Mouse (Mus musculus) lung, postnatal 0 days (tissue): ENCODE results near the gene Palm2. TPM values are rescaled to one million over a fixed set of nuclear protein-coding genes. Genes with fewer than 3 reads are reported as not detected.

Experiments
- ATAC-seq: fragments of 200-750 bp; cut with Nextera tagmentation; 2 replicates; pipeline ENCODE4 v1.8.0; 2017; ENCODE audit warnings: moderate library complexity
- DNase-seq: peaks from one replicate; pipeline ENCODE4 v3.0.0-alpha.2; 2016; ENCODE audit warnings: low spot score
- H3K27ac ChIP-seq: fragments of 300-500 bp; sonication (generic); 2 replicates; pipeline ENCODE4 v1.5.1; 2014; ENCODE audit warnings: antibody characterized with exemption, mild to moderate bottlenecking, low read length, mixed read lengths
- H3K27me3 ChIP-seq: fragments of 300-500 bp; sonication (generic); replicated peaks from 2 replicates; pipeline ENCODE4 v1.6.1; 2014; ENCODE audit warnings: low read length, mixed read lengths; ENCODE audit not compliant: insufficient read depth
- H3K36me3 ChIP-seq: fragments of 300-500 bp; sonication (generic); 2 replicates; pipeline ENCODE4 v1.6.1; 2014; ENCODE audit warnings: low read length, mixed read lengths; ENCODE audit not compliant: insufficient read depth
- H3K4me1 ChIP-seq: fragments of 300-500 bp; sonication (generic); 2 replicates; pipeline ENCODE4 v1.6.1; 2014; ENCODE audit warnings: antibody characterized with exemption, low read depth, low read length, mixed read lengths; ENCODE audit not compliant: insufficient read depth
- H3K4me2 ChIP-seq: fragments of 300-500 bp; sonication (generic); replicated peaks from 2 replicates; pipeline ENCODE4 v1.6.1; 2014; ENCODE audit warnings: low read depth, mild to moderate bottlenecking, low read length, moderate library complexity, mixed read lengths
- H3K4me3 ChIP-seq: fragments of 300-500 bp; sonication (generic); 2 replicates; pipeline ENCODE4 v1.5.1; 2014; ENCODE audit warnings: low read depth, low read length
- H3K9ac ChIP-seq: fragments of 300-500 bp; sonication (generic); replicated peaks from 2 replicates; pipeline ENCODE4 v1.6.1; 2014; ENCODE audit warnings: low read depth, mild to moderate bottlenecking
- H3K9me3 ChIP-seq: fragments of 300-500 bp; sonication (generic); 2 replicates; pipeline ENCODE4 v1.6.1; 2016; ENCODE audit warnings: low read length, mixed read lengths
- CTCF ChIP-seq: IDR thresholded peaks from 2 replicates; pipeline ENCODE4 v1.5.1; 2016; ENCODE audit warnings: antibody characterized with exemption, mild to moderate bottlenecking
- EP300 ChIP-seq: IDR thresholded peaks from 2 replicates; pipeline ENCODE4 v1.6.1; 2016; ENCODE audit warnings: antibody characterized with exemption, mild to moderate bottlenecking, control low read depth
- WGBS: fragments of 180-500 bp; shearing (Covaris S2); extraction: QIAGEN DNeasy Blood & Tissue Kit; methylation state at CpG from one replicate; pipeline ENCODE4 v1.1.7; 2014; 5-methylcytosine and 5-hydroxymethylcytosine counted together
- polyA plus RNA-seq: library from polyadenylated mRNA; unstranded; fragments of >200 nt; fragmentation: Nextera tagmentation; extraction: Ambion mirVana; gene quantifications from 2 replicates; pipeline ENCODE4 v1.2.1, GENCODE M21; 2015

The Palm2 gene
- polyA plus RNA-seq, 1 experiment from 2014 or later: 1.9 TPM

DNA sequence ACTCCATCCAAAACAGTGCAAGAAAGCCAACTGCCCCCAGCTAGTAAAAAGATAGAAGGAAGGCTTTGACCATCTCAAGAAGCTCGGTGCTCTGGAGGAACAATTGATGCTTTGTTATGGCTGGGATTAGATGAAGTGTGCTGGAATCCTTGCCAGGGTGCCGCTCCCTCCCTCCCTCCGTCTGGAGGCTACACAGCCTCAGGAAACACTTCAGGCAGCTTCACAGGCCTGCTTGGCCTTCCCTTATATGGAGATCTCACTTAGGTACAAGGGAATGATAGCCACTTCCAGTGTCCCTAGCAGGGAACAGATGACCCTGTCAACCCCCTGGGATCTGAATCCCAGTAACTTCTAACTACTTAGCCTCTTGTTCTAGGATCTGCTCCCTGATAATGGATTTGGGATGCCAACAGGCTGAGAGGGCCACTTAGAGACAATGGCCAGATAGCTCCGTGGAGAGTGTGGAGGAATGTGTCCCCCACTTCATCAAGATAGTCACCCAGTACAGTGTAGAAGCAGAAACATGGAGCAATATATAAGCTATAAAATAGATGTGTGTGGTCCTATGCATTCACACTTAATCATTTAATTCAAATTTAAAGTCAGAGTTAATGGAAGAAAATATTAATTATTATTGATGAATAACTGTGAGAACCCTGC, 104.1 kb downstream of the Palm2 start:
- ATAC-seq (peak; percentile 86), DNase-seq (peak; percentile 76)
- Histone ChIP-seq H3K4me3 (no peak overlapping the region), H3K9ac (no peak overlapping the region), H3K4me2 (no peak overlapping the region), H3K36me3 (no peaks in the 10 kb centered on the region), H3K27me3 (no peaks in the 10 kb centered on the region), H3K4me1 (peaks cover 3% of the 10 kb centered on the region; the same call in 1 of the 2 replicates), H3K27ac (no peak overlapping the region), H3K9me3 (no peaks in the 10 kb centered on the region)
- TF ChIP-seq EP300 (0 out of 2 replicates have a peak, but pooled peaks have one; percentile 19), CTCF (no peak)
- 4% methylated on average over 4 of the region's 4 CpGs for WGBS

DNA sequence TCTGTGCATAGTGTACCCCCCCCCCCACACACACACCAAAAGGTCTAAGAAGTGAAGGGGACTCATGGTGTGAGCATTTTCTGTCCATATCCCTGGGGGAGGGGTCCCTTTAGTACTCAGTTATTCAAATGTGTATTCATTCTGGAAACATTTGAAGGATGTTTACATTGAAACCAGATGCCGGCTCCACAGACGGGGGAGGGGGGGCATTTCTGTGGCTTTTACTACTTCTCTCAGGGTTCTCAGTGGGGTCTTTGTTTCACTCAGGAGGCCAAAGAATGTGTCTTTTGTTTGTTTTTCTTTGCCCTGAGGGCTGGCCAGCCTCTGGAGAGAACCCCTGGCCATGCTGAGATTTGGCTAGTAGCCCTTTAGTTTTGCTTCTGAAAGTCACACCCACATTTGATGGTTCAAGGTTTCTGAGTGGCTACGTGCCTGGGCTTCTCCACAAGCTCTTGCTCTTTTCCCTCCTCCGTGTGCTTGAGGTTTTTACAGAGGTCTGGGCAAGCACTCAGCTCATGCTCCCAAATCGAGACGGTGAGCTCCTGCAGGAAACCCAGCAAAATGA, 109.7 kb downstream of the Palm2 start:
- Histone ChIP-seq H3K27ac (no peak overlapping the region; the same call in 1 of the 2 replicates), H3K4me1 (no peaks in the 10 kb centered on the region; the same call in 1 of the 2 replicates), H3K4me3 (peak overlapping the region; percentile 6), H3K27me3 (no peaks in the 10 kb centered on the region), H3K9me3 (no peaks in the 10 kb centered on the region), H3K36me3 (no peaks in the 10 kb centered on the region), H3K4me2 (peak overlapping the region; percentile 46), H3K9ac (no peak overlapping the region)
- TF ChIP-seq CTCF (no peak), EP300 (no peak)
- WGBS: 3% methylated on average over 6 of the region's 6 CpGs
- DNase-seq (peak; percentile 55), ATAC-seq (peak; percentile 77)

DNA sequence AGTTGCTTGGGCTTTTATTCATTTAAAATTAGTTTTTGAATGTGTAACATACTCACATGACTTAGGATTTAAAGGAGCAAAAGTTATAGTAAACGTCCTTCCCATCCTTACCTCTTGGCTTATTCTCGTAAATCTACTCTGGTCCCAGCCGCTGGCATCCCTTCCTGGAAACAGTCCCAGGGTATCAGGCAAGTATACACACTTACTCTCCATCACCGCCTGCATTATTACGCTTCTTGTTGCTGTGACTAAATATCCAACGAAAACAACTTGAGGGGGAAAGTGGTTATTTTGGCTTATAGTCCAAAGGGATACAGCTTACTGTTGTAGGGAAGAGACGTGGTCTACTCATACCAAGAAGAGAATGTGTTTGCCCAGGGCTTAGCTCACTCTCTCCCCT, 113.7 kb downstream of the Palm2 start:
- Histone ChIP-seq H3K27ac (no peak overlapping the region), H3K4me1 (no peaks in the 10 kb centered on the region; the same call in 1 of the 2 replicates), H3K36me3 (no peaks in the 10 kb centered on the region), H3K4me3 (no peak overlapping the region), H3K9ac (no peak overlapping the region), H3K27me3 (no peaks in the 10 kb centered on the region), H3K9me3 (no peaks in the 10 kb centered on the region), H3K4me2 (no peak overlapping the region)
- WGBS: 60% methylated on average over 7 of the region's 7 CpGs
- DNase-seq (no peak), ATAC-seq (no peak)
- TF ChIP-seq EP300 (no peak), CTCF (no peak)

- Histone ChIP-seq H3K27me3 (no peaks in the 10 kb centered on the region), H3K4me2 (no peak overlapping the region), H3K9me3 (no peaks in the 10 kb centered on the region), H3K4me3 (no peak overlapping the region), H3K36me3 (no peaks in the 10 kb centered on the region), H3K27ac (no peak overlapping the region), H3K4me1 (no peaks in the 10 kb centered on the region), H3K9ac (no peak overlapping the region)
- WGBS: 41% methylated on average over 1 of the region's 1 CpGs
- no peak for TF ChIP-seq EP300
- TF ChIP-seq CTCF: no peak
- no peak for ATAC-seq
- DNase-seq: peak; percentile 23
Measured at GRCm38 (mm10) chr4:57550216-57550615, 116.2 kb downstream of the Palm2 start.

DNA sequence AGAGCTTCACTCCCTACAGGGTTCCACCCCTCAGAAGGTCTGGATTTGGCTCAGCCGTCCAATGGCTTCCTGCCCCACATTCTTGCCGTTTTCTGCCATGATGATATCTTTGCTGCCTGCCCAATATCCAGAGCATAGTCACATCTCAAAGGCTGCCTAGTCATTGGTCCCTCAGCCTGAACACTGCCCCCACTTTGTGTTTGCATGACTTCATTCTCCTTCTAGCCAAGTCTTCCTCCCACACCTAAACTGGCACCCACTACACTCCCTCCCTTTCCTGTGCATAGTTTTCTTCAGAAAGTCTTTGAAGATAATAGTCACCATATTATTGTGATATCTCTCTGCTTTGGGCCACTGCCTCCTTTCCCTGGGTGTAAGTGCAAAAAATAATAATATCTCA, 123.1 kb downstream of the Palm2 start:
- no peak overlapping the region for H3K9ac ChIP-seq
- no peak overlapping the region for H3K4me3 ChIP-seq
- no peaks in the 10 kb centered on the region for H3K27me3 ChIP-seq
- TF ChIP-seq CTCF (no peak), EP300 (no peak)
- no peak overlapping the region for H3K4me2 ChIP-seq
- H3K36me3 ChIP-seq: no peaks in the 10 kb centered on the region
- H3K4me1 ChIP-seq: peaks cover 10% of the 10 kb centered on the region; the same call in 1 of the 2 replicates
- no peak overlapping the region for H3K27ac ChIP-seq
- 79% methylated on average over 2 of the region's 2 CpGs for WGBS
- no peaks in the 10 kb centered on the region for H3K9me3 ChIP-seq
- ATAC-seq (no peak), DNase-seq (no peak)

- no peak for ATAC-seq
Measured at GRCm38 (mm10) chr4:57559438-57559837, 125.4 kb downstream of the Palm2 start.

More at GRCm38 (mm10) chr4:57559438-57559837, 125.4 kb downstream of the Palm2 start:
- TF ChIP-seq EP300 (no peak), CTCF (no peak)
- DNase-seq: no peak
- 58% methylated on average over 1 of the region's 1 CpGs for WGBS
- H3K36me3 ChIP-seq: no peaks in the 10 kb centered on the region
- H3K27me3 ChIP-seq: no peaks in the 10 kb centered on the region
- H3K4me3 ChIP-seq: no peak overlapping the region
- H3K9ac ChIP-seq: no peak overlapping the region
- peaks cover 10% of the 10 kb centered on the region; the same call in 1 of the 2 replicates for H3K4me1 ChIP-seq
- no peaks in the 10 kb centered on the region for H3K9me3 ChIP-seq
- no peak overlapping the region for H3K27ac ChIP-seq
- H3K4me2 ChIP-seq: no peak overlapping the region
